Mouse (Mus musculus): ENCODE results near the gene Pgm2. TPM values are rescaled to one million over a fixed set of nuclear protein-coding genes. Genes with fewer than 3 reads are reported as not detected.

Gene Pgm2
- polyA plus RNA-seq, 1 experiment from 2014 or later = 25.1 TPM

DNA sequence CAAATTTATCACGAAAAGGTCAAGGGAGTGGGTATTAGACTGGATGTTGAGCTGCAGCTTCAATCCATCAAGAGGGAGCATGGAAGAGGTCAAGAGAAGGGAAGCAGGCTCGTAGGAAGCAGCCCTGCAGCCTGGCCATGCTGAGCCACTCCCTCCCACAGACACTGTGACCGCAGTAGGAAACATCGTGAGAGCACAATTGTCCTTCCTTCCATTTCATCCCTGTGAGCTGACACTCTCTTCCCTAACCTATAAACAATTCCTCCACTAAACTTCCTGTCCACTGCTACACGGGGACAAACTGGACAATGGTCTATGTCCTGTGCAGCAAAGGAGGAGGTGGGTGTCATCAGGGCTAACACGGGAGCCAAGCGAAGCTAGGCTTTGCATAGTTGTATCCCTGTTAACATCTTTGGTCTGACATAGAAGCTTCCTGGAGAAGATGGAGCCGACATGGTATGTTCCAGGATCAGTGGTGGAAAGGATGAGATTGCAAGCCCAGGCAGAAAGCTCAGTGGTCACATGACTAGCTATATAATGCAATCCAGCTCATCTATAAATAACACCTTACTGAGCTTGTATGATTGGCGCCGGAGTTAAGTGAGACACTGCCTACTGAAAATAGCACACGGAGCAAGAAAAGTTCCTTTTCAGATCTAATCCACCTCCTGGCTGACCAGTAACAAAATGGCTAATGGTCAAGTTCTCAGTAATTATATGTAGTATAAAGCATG is 29.0 kb upstream of the Pgm2 start:
- no peaks in the 10 kb centered on the region for H3K27me3 ChIP-seq (ENCODE audit: low read depth, poor library complexity, severe bottlenecking)
- H3K9me3 ChIP-seq (replicated peaks) = no peaks in the 10 kb centered on the region
- no peaks in the 10 kb centered on the region for H3K4me1 ChIP-seq
- no peak overlapping the region for H3K4me3 ChIP-seq
- H3K36me3 ChIP-seq = no peaks in the 10 kb centered on the region
- H3K27ac ChIP-seq (replicated peaks) = no peak overlapping the region
- DNase-seq (ENCODE audit: low spot score) = no peak
- WGBS = 85% methylated on average over 11 of the region's 11 CpGs

DNA sequence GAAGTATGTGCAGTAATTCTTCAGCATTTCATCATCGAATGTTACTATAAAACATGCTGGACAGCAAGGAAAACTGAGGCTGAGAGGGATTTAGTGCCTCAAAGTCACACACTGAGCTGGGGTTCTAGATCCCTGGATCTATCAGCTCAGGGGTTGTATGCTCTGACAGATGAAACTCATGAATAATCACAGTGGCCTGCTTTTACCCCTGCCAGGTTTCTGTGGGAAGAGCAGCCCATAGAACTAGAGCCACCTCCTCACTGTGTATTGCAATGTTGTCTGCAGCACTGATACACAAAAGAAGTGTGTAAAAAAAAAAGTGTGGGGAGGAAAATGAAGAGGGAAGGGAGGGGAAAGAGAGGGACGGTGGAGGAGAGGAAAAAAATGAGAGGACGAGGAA is 28.3 kb upstream of the Pgm2 start:
- Histone ChIP-seq H3K9me3 (replicated peaks) (no peaks in the 10 kb centered on the region), H3K27me3 (ENCODE audit: low read depth, poor library complexity, severe bottlenecking) (no peaks in the 10 kb centered on the region), H3K4me1 (no peaks in the 10 kb centered on the region), H3K4me3 (no peak overlapping the region), H3K27ac (replicated peaks) (no peak overlapping the region), H3K36me3 (no peaks in the 10 kb centered on the region)
- DNase-seq (ENCODE audit: low spot score) = no peak
- WGBS = 77% methylated on average over 3 of the region's 3 CpGs

DNA sequence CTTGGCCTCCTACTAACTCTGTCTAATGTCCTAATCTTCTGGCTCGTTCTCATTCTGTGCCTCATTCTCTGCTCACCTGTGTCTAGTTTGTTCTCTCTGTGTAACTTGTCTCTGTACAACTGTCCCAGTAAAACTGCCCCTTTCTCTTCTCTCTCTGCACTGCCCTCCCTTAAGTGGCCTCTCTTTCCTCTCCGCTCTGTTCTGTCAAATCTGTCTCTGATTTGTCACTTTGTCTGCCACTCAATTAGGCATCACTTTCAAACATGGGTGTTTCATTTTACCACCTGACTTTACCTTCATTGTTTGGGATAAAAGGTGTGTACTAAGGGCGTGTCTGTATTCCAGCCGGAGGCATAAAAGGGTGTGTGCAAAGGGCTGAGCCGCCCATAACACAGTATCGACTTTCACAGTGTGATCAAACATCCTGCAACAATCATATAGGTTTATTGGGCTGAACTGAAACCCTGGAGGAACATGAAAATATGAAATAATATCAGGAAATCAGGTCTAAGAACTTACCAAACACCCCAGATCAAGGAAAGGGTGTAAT is 27.2 kb upstream of the Pgm2 start:
- WGBS = 92% methylated on average over 6 of the region's 6 CpGs
- no peaks in the 10 kb centered on the region for H3K36me3 ChIP-seq
- DNase-seq (ENCODE audit: low spot score) = no peak
- no peak overlapping the region for H3K27ac ChIP-seq (replicated peaks)
- H3K4me1 ChIP-seq = no peaks in the 10 kb centered on the region
- no peak overlapping the region for H3K4me3 ChIP-seq
- H3K27me3 ChIP-seq (ENCODE audit: low read depth, poor library complexity, severe bottlenecking) = no peaks in the 10 kb centered on the region
- H3K9me3 ChIP-seq (replicated peaks) = no peaks in the 10 kb centered on the region

DNA sequence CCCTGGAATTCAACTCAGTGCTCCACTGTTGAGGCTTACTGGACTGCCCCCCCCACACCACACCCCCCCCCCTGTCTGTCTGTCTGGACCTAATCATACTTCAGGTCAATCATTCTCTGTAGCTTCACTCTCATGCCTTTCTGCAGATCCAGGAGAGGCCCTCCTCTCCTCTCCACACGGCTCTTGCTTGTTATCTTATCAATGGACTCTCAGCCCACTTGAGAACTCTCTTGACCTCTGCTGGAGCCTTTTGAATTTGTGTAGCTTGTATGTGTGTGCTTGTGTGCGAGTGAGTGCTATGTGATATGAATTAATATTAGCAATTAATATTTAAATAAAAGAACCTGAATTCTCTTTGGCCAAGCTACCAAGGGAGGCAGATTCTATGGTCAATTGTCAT is 26.6 kb upstream of the Pgm2 start:
- H3K27me3 ChIP-seq (ENCODE audit: low read depth, poor library complexity, severe bottlenecking) = no peaks in the 10 kb centered on the region
- no peaks in the 10 kb centered on the region for H3K9me3 ChIP-seq (replicated peaks)
- no peak for DNase-seq (ENCODE audit: low spot score)
- H3K36me3 ChIP-seq = no peaks in the 10 kb centered on the region
- no peak overlapping the region for H3K27ac ChIP-seq (replicated peaks)
- H3K4me3 ChIP-seq = no peak overlapping the region
- H3K4me1 ChIP-seq = no peaks in the 10 kb centered on the region
- 69% methylated on average over 2 of the region's 2 CpGs for WGBS

DNA sequence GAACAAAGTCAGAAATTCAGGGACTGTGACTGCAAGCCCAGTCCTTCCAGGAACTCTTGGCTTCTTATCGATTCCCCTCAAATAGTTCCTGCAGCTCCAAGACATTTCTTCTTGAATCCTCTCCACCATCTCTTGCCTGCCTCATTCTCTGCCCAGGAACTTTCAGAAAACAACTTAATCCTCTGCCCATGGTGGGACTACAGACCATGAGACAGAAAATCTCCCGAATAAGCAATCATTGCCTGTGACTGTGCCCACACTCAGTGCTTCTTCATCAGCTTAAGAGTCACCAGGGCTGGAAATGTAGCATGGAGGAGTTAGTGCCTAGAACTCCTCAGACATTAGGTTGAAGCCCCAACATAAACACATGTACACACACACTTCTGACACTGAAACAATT is 25.2 kb upstream of the Pgm2 start:
- no peaks in the 10 kb centered on the region for H3K4me1 ChIP-seq
- no peak overlapping the region for H3K27ac ChIP-seq (replicated peaks)
- no peaks in the 10 kb centered on the region for H3K27me3 ChIP-seq (ENCODE audit: low read depth, poor library complexity, severe bottlenecking)
- H3K36me3 ChIP-seq = no peaks in the 10 kb centered on the region
- 89% methylated on average over 2 of the region's 2 CpGs for WGBS
- no peaks in the 10 kb centered on the region for H3K9me3 ChIP-seq (replicated peaks)
- no peak overlapping the region for H3K4me3 ChIP-seq
- no peak for DNase-seq (ENCODE audit: low spot score)

DNA sequence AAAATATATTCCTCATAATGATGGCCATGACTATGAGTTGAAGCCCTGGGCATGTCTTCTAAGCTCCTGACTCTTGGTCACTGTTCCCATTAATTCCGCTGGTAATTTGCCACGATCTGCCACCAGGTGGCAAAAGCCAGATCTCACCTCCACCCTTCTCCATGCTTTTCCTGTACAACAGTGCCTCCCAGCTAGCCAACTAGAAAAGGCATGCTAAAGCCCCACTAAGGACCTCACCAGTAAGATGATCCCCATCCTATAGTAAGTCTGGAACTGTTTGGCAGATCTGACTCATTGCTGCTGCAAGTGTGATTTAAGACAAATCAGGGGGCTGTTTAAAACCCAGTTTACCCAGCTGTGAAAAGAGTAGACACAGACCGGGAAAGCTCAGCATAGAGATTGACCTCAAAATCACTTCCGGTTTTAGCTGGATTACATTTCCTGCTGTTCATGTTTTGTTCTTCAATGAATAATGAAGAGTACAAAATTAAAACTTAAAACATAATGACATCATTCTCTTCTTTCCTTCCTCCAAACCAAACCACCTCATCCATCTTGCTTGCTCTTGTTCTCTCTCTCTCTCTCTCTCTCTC is 22.6 kb upstream of the Pgm2 start:
- Histone ChIP-seq H3K4me1 (no peaks in the 10 kb centered on the region), H3K36me3 (no peaks in the 10 kb centered on the region), H3K9me3 (replicated peaks) (no peaks in the 10 kb centered on the region), H3K4me3 (no peak overlapping the region), H3K27me3 (ENCODE audit: low read depth, poor library complexity, severe bottlenecking) (no peaks in the 10 kb centered on the region), H3K27ac (replicated peaks) (no peak overlapping the region)
- WGBS = 41% methylated on average over 4 of the region's 4 CpGs
- DNase-seq (ENCODE audit: low spot score) = peak; percentile 58

DNA sequence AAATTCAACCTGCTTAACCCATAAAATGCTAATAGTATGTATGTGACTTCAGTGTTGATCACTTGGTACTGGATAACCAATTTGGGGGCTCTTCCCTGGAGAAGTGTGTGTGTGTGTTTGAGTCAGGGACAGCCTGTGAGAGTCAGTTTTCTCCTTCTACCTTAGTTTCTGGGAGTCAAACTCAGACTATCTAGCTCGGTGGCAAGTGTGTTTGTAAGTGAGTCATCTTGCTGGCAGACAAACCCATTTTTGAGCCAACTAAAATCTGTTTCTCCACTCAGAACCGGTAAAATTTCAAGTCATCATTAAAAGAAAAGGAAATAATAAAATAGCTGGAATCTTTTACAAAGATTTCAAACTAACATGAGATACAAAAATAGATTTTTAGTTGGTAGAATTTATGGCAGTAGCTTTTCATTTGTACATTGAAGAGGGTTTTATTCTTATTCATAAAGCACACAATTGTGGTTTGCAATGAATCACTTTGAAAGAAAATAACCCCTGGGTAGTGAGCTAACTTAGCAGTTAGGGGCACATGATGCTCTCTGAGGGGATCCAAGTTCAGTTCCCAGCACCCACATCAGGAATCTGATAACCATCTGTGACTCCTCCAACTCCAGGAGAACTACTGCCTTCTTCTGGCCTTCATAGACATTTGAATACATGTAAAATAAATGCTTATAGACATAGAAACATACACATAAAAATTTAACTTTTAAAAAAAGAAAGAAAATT is 21.8 kb upstream of the Pgm2 start:
- no peaks in the 10 kb centered on the region for H3K9me3 ChIP-seq (replicated peaks)
- 78% methylated on average over 2 of the region's 2 CpGs for WGBS
- no peak overlapping the region for H3K27ac ChIP-seq (replicated peaks)
- DNase-seq (ENCODE audit: low spot score) = no peak
- no peaks in the 10 kb centered on the region for H3K27me3 ChIP-seq (ENCODE audit: low read depth, poor library complexity, severe bottlenecking)
- H3K4me1 ChIP-seq = no peaks in the 10 kb centered on the region
- H3K36me3 ChIP-seq = no peaks in the 10 kb centered on the region
- no peak overlapping the region for H3K4me3 ChIP-seq

DNA sequence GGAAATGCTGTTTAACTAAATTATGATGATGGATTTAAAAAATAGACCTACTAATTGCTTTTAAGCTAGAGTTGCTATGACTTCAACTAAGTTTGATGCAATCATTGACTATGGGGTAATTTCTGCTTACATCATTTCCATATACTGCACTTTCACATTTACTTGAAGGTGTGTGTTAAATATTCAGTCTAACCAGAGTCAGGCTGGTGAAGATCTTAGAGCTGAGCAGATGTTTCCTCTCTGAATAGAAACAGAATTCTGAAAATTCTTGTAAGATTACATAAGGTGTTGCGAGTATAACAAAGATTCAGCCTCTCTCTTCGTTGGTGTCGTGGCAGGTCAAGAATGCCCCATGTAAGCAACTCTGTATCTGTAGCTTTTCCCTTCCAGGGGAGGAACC is 18.3 kb upstream of the Pgm2 start:
- 94% methylated on average over 3 of the region's 3 CpGs for WGBS
- H3K27me3 ChIP-seq (ENCODE audit: low read depth, poor library complexity, severe bottlenecking) = no peaks in the 10 kb centered on the region
- no peak overlapping the region for H3K4me3 ChIP-seq
- no peak for DNase-seq (ENCODE audit: low spot score)
- H3K4me1 ChIP-seq = no peaks in the 10 kb centered on the region
- no peak overlapping the region for H3K27ac ChIP-seq (replicated peaks)
- no peaks in the 10 kb centered on the region for H3K36me3 ChIP-seq
- H3K9me3 ChIP-seq (replicated peaks) = no peaks in the 10 kb centered on the region

DNA sequence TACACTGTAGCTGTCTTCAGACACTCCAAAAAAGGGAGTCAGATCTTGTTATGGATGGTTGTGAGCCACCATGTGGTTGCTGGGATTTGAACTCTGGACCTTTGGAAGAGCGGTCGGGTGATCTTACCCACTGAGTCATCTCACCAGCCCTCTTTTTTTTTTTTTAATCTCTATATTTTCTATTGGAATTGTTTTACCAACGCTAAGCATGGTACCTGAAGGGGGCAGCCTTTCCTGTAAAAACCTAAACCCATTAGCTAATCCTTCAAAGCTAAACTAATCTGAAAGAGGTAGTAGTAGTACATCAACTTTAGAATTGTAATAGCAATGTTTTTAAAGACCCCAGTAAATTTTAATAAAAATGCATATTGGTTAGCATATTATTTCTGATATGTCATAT is 17.2 kb upstream of the Pgm2 start:
- Histone ChIP-seq H3K27ac (replicated peaks) (no peak overlapping the region), H3K4me1 (no peaks in the 10 kb centered on the region), H3K36me3 (no peaks in the 10 kb centered on the region), H3K9me3 (replicated peaks) (no peaks in the 10 kb centered on the region), H3K4me3 (no peak overlapping the region), H3K27me3 (ENCODE audit: low read depth, poor library complexity, severe bottlenecking) (no peaks in the 10 kb centered on the region)
- WGBS = 54% methylated on average over 3 of the region's 3 CpGs
- no peak for DNase-seq (ENCODE audit: low spot score)

DNA sequence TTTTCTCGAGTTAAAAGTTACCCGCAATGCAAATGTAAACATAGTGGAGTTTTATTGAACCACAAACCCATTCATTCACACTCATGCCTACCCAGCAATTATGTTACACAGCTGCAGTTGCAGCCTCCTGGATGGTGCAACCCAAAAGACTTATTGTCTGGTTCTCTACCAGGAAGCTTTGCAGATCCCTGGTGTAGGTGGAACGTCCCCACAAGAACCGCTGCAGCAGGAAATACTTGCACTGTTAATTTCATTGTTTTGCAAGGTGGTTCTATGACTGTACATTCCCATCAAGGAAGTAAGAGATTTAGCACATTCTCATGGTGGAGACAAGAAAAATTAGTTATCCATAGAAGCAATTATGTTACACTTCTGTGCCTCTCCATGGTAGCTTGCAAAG is 15.4 kb upstream of the Pgm2 start:
- 87% methylated on average over 4 of the region's 4 CpGs for WGBS
- no peak for DNase-seq (ENCODE audit: low spot score)
- H3K9me3 ChIP-seq (replicated peaks) = no peaks in the 10 kb centered on the region
- no peaks in the 10 kb centered on the region for H3K27me3 ChIP-seq (ENCODE audit: low read depth, poor library complexity, severe bottlenecking)
- no peak overlapping the region for H3K4me3 ChIP-seq
- no peaks in the 10 kb centered on the region for H3K36me3 ChIP-seq
- H3K4me1 ChIP-seq = peaks cover 10% of the 10 kb centered on the region
- H3K27ac ChIP-seq (replicated peaks) = no peak overlapping the region

DNA sequence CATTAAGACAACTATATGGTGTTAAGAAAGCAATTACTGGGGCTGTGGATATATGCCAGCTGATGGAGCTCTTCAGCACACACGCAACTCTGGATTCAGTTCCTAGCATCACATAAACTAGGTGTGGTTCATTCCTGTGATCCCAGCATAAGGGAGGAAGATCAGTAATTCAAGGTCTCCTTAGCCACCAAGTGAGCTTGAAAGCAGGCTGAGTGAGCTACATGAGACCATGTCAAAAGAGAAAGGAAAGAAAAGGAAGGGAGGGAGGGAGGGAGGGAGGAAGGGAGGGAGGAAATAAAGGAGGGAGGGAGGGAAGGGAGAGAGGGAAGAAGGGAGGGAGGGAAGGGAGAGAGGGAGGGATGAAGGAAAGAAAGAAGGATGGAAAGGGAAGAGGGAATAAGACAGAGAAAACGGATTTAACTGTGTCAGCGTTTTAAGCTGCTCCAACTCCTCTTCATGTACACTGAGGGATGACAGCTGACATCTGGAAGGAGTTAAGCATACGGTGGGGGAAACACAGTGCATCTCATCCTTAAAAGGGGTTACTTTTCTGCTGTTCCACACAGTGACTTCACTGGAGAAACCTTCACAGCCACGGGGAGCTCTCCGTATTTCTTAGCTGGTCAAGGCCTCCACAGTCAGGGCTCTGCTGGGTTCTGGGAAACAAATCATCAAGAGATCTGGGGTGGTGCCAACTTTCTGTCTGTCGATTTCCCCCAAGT is 13.8 kb upstream of the Pgm2 start:
- Histone ChIP-seq H3K9me3 (replicated peaks) (no peaks in the 10 kb centered on the region), H3K27me3 (ENCODE audit: low read depth, poor library complexity, severe bottlenecking) (no peaks in the 10 kb centered on the region), H3K36me3 (no peaks in the 10 kb centered on the region), H3K4me1 (peaks cover 10% of the 10 kb centered on the region), H3K4me3 (no peak overlapping the region), H3K27ac (replicated peaks) (no peak overlapping the region)
- whole genome bisulfite sequencing = 74% methylated on average over 7 of the region's 7 CpGs
- DNase-seq (ENCODE audit: low spot score) = no peak

DNA sequence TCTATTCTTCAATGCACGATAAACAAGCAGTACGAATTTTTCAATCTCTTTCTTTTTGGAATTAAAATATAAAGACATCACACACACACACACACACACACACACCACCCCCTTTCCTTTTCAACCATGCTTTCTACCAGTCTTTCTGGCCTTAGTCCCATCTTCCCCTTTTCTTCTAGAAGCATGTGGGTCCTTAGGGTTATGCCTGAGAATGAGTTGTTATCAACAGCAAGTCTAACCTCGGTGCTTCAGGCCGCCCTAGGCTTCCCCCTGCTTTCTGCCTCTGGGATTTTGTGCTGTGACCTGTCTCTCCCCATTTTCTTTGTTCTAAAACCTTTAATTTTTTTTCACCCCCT is 13.3 kb upstream of the Pgm2 start:
- no peaks in the 10 kb centered on the region for H3K9me3 ChIP-seq (replicated peaks)
- no peak overlapping the region for H3K27ac ChIP-seq (replicated peaks)
- WGBS = 84% methylated on average over 4 of the region's 4 CpGs
- no peak overlapping the region for H3K4me3 ChIP-seq
- H3K27me3 ChIP-seq (ENCODE audit: low read depth, poor library complexity, severe bottlenecking) = no peaks in the 10 kb centered on the region
- peaks cover 10% of the 10 kb centered on the region for H3K4me1 ChIP-seq
- DNase-seq (ENCODE audit: low spot score) = no peak
- no peaks in the 10 kb centered on the region for H3K36me3 ChIP-seq
